Mouse (Mus musculus) G1E-ER4 (cell line): ENCODE data around the gene Igsf9. TPM values are rescaled to one million over a fixed set of nuclear protein-coding genes. Genes with fewer than 3 reads are reported as not detected.

Experiments
- GATA1 ChIP-seq: IDR thresholded peaks from one replicate; pipeline ENCODE4 v1.8.0; 2012; ENCODE audit warnings: low read length, inconsistent platforms
- polyA plus RNA-seq: library from polyadenylated mRNA; stranded (reverse); fragments of >175 nt; gene quantifications from 2 replicates; pipeline ENCODE4 v1.2.3, GENCODE M21; 2012

Igsf9 gene
- polyA plus RNA-seq, 1 experiment, result not detected

GRCm38 (mm10) chr1:172519644-172520043, 38.1 kb downstream of the Igsf9 start:
- TF ChIP-seq GATA1, result no peak

- no peak for TF ChIP-seq GATA1
Observed at GRCm38 (mm10) chr1:172520576-172521440, 39.2 kb downstream of the Igsf9 start, which contains the start of gene Cfap45. Gene Cfap45 (plus strand): TSS chr1:172520801.

- TF ChIP-seq GATA1, result no peak
Observed at GRCm38 (mm10) chr1:172522524-172522923, 40.9 kb downstream of the Igsf9 start.

DNA sequence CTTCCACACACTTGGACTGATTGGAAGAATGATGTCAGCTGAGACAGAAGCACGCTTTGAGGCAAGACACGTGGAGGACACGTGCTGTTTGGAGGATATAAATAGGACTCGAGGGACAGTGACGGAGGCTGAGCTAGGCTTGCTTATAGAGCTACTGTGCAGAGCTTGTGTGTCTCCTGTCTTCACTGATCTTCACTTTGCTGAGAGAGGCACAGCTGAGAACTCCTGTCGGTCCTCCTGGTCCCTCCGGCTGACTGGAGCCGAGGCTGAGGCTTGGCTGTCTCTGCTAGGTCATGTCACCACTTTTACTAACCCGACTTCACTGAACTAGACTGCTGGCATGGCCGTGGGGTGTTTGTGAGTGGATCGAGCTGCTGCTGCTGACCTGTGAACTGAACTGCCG, 42.1 kb downstream of the Igsf9 start:
- TF ChIP-seq GATA1, result no peak

GRCm38 (mm10) chr1:172525027-172525764, 43.6 kb downstream of the Igsf9 start:
- no peak for TF ChIP-seq GATA1

DNA sequence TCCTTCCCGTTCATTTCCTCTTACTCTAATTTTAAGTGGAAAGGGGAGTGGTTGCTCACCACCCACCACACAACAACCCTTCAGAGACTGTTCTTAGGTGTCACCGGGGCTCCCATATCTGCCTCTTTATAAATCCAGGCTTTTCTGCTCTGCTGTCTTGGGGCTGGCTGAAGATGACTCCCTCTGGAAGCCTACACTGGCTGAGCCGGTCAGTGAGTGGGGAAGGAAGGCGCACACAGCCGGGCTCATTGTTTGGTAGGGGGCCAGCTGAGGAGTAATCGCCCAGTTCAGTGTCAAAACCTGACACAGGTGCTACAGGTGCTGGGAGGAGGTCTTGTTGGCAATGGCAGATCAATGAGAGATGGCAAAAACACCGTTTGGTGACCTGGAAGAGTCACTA, 44.4 kb downstream of the Igsf9 start:
- no peak for TF ChIP-seq GATA1

GRCm38 (mm10) chr1:172526380-172527081, 44.9 kb downstream of the Igsf9 start:
- peak; percentile 65 for TF ChIP-seq GATA1

DNA sequence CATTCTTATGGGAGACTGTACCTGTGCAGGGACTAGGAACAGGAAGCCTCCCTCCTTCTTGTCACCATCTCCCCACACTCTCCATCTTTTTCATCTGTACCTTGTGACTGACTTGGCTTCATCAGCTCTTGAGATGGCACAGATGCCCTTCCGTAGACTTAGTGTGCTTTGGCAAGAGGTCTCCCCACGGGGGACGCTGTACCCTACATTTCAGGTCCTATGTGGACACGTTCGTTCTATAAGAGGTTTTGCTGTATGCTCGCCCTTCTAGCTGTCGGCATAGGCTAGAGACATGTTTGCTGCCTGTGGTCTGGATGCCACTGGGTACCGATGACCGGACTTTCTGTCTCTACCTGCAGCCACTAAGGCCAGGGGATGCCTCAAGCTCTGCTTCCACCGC, 45.8 kb downstream of the Igsf9 start:
- no peak for TF ChIP-seq GATA1

DNA sequence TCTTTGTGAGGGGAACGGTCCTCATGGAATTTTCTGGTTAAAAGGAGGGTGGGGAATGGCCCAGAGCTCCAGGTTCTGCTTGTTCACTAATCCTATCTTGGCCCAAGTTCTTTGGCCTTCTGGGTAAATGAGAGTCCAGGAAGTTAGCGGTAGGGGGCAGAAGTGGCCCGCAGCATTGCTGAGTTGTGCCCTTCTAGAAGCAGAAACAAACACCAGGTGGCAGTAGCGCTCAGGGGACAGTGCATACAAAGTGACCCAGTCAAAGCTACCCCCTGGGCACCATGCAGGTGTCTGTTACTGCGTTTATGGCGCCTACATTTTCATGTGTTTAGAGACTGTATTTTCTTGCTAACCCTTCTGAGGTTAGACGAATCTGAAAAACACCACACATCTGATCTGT, 47.1 kb downstream of the Igsf9 start:
- TF ChIP-seq GATA1, result no peak

DNA sequence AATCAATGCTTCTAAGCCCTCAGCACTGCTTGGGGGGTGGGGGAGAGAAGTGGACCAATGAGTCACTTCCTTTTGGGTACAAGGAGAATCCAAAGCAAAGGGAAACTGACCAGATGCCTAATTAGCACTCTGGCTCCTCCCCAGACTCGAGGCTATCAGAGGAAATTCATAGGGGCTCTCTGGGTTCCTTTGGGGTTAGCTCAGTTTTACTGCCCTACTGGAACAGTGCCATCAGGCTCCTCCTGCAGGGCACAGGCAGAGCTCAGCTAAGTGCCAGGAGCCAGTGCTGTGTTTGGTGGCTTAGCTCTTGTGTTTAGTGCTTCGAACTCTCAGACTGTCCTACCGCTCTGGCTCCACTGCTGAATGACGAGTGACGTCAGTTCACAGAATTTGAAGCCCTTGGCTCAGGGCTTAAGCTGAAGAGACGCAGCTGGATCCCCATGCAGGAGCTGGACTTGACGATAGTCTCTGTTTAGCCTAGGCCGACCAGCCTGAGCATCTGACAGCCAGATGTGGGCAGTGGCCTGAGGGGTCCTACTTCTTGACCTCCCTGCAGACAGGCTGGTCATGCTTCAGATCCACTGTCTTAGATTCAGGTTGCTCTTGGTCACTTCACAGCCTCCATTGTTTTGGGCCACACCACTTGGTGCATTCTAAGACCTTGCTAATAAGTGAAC, 49.1 kb downstream of the Igsf9 start:
- TF ChIP-seq GATA1, result no peak

GRCm38 (mm10) chr1:172532551-172532950, 51.0 kb downstream of the Igsf9 start:
- no peak for TF ChIP-seq GATA1

DNA sequence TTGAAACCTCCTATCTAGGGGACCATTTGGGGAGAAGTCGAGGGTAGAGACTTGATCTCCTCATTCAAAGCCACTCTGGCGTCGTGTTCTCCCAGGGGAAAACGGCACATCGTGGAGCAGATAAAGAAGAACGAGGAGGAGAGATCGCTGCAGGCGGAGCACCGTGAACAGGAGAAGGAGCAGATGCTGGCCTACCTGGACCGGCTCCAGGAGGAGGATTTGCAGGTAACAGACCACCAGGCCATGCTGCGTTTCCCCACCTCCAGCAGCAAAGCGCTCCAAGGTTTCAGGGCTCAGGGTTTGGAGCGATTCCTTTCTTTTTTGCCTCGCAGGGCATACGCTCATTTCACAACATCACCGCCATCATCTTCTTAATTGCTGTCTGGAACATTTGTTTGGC, 53.5 kb downstream of the Igsf9 start:
- TF ChIP-seq GATA1, result no peak

DNA sequence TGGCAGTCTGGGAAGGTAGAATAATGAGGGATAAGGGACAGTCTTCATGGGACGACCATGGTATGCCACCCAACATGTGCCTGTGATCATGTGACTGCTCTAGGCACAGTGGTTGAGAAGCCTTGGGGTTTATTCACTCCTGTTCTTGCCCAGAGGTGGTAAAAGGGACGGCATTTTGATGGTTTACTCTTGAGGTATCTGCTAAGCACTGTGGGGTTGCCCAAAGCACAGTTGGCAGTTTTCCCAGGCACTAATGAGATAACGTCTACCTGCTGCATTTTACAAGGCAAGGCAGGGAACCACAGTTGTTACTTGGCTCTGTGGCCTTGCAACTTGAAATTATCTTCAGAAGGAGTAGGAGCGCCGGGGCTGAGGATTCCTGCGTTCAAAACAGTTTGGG, 58.2 kb downstream of the Igsf9 start:
- no peak for TF ChIP-seq GATA1

- TF ChIP-seq GATA1, result no peak
Observed at GRCm38 (mm10) chr1:172540283-172540820, 58.8 kb downstream of the Igsf9 start.

DNA sequence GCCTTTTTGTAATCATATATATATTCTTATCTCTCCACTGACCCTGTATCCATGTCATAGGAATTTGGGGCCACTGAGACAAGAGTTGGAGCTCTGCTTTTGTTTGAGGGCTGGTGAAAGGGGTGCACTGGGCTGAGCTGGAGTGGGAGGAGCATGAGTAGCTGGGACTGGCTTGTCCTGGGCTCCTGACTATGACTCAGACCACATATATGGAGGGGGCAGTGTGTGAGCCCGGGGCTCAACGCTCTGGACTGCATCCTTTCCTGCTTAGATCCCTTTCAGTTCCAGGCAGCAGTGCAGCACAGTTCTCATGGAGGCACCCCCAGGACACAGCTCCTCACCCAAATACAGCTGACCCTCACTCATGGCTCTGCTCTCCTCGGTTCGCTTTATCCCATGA, 64.5 kb downstream of the Igsf9 start:
- no peak for TF ChIP-seq GATA1

Other genes starting within 250 kb of the Igsf9 start
- gene Atp1a4, start 223.4 kb upstream of the Igsf9 start, polyA plus RNA-seq, result not detected in 2 replicates
- gene Igsf8, start 220.1 kb upstream of the Igsf9 start, polyA plus RNA-seq, result 79.6 and 93.7 TPM in 2 replicates
- gene Atp1a2, start 183.7 kb upstream of the Igsf9 start, polyA plus RNA-seq, result not detected in 2 replicates
- gene Kcnj9, start 152.5 kb upstream of the Igsf9 start, polyA plus RNA-seq, result not detected in 2 replicates
- gene Kcnj10, start 140.6 kb upstream of the Igsf9 start, polyA plus RNA-seq, result not detected in 2 replicates
- 10.6 and 13.0 TPM in 2 replicates for gene Pigm, start 105.2 kb upstream of the Igsf9 start, polyA plus RNA-seq
- gene Slamf9, start 6.4 kb upstream of the Igsf9 start, polyA plus RNA-seq, result not detected in 2 replicates
- 837 and 1,350 TPM in 2 replicates for gene Tagln2, start 18.3 kb downstream of the Igsf9 start, polyA plus RNA-seq
- gene Cfap45, start 39.0 kb downstream of the Igsf9 start, polyA plus RNA-seq, result 0.03 and 0.09 TPM in 2 replicates
- gene Vsig8, start 74.2 kb downstream of the Igsf9 start, polyA plus RNA-seq, result not detected in 2 replicates
- not detected in 2 replicates for gene Slamf8, start 108.8 kb downstream of the Igsf9 start, polyA plus RNA-seq
- gene Fcrl6, start 120.8 kb downstream of the Igsf9 start, polyA plus RNA-seq, result not detected in 2 replicates
- gene Dusp23, start 151.2 kb downstream of the Igsf9 start, polyA plus RNA-seq, result not detected in 2 replicates
- not detected in 2 replicates for gene Crp, start 216.3 kb downstream of the Igsf9 start, polyA plus RNA-seq